Mouse (Mus musculus): ENCODE measurements around the gene Ppp1r14a. TPM values are rescaled to one million over a fixed set of nuclear protein-coding genes. Genes with fewer than 3 reads are reported as not detected.

Ppp1r14a gene
- polyA plus RNA-seq, 1 experiment from 2014 or later = 11.8 TPM

GRCm38 (mm10) chr7:29265636-29266035 lies 23.5 kb upstream of the Ppp1r14a start:
- WGBS = 75% methylated on average over 7 of the region's 7 CpGs
- no peak overlapping the region for H3K27ac ChIP-seq (replicated peaks in 1 of 2; ENCODE audit: control insufficient read depth in 1 of 2, insufficient read depth in 1 of 2, low read depth in 2 of 2, low read length in 2 of 2)
- H3K4me1 ChIP-seq (ENCODE audit: control insufficient read depth in 2 of 2, insufficient read depth in 2 of 2, low read length in 2 of 2) = peaks cover 11 to 16% of the 10 kb centered on the region in 2 experiments; a peak in 3 of 4 replicates
- H3K4me2 ChIP-seq (ENCODE audit: low read length) = no peak overlapping the region
- no peak for ATAC-seq (ENCODE audit: insufficient number of reproducible peaks, insufficient read depth, low FRiP score, low read depth)
- no peak overlapping the region for H3K4me3 ChIP-seq (ENCODE audit: control insufficient read depth in 1 of 2, insufficient read depth in 1 of 2, low read depth in 1 of 2, low read length in 2 of 2)
- no peaks in the 10 kb centered on the region for H3K36me3 ChIP-seq (ENCODE audit: control insufficient read depth, insufficient read depth, low read length)
- no peaks in the 10 kb centered on the region for H3K27me3 ChIP-seq (ENCODE audit: control insufficient read depth, insufficient read depth, low read length)
- H3K9ac ChIP-seq (ENCODE audit: low read length) = no peak overlapping the region
- H3K9me3 ChIP-seq (ENCODE audit: control insufficient read depth, low read length) = no peaks in the 10 kb centered on the region

- H3K27ac ChIP-seq (replicated peaks in 1 of 2; ENCODE audit: control insufficient read depth in 1 of 2, insufficient read depth in 1 of 2, low read depth in 2 of 2, low read length in 2 of 2) = no peak overlapping the region
- H3K4me2 ChIP-seq (ENCODE audit: low read length) = no peak overlapping the region
- ATAC-seq (ENCODE audit: insufficient number of reproducible peaks, insufficient read depth, low FRiP score, low read depth) = no peak
- 76% methylated on average over 4 of the region's 4 CpGs for WGBS
- H3K9ac ChIP-seq (ENCODE audit: low read length) = no peak overlapping the region
- H3K9me3 ChIP-seq (ENCODE audit: control insufficient read depth, low read length) = no peaks in the 10 kb centered on the region
- no peak overlapping the region for H3K4me3 ChIP-seq (ENCODE audit: control insufficient read depth in 1 of 2, insufficient read depth in 1 of 2, low read depth in 1 of 2, low read length in 2 of 2)
- peaks cover 17 to 27% of the 10 kb centered on the region in 2 experiments for H3K4me1 ChIP-seq (ENCODE audit: control insufficient read depth in 2 of 2, insufficient read depth in 2 of 2, low read length in 2 of 2)
- H3K27me3 ChIP-seq (ENCODE audit: control insufficient read depth, insufficient read depth, low read length) = no peaks in the 10 kb centered on the region
- H3K36me3 ChIP-seq (ENCODE audit: control insufficient read depth, insufficient read depth, low read length) = no peaks in the 10 kb centered on the region
Observed at GRCm38 (mm10) chr7:29266931-29267330, 22.2 kb upstream of the Ppp1r14a start.

DNA sequence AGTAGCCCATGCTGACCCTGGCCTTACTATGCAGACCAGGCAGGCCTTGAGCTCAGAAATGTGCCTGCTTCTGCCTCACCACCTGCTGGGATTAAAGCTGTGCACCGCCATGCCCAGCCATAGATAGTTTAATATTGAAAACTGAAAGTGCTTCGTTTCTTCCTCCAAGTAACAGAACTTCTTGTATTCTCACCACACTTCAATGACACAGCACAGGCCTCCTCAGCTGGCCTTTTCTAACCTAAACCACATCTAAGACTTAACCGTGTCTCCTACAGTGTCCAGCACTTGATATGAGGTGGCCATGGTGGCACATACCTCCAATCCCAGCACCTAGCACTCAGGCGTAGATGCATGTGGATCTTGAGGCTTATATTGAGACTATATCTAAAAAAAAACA lies 18.7 kb upstream of the Ppp1r14a start:
- Histone ChIP-seq H3K36me3 (ENCODE audit: control insufficient read depth, insufficient read depth, low read length) (no peaks in the 10 kb centered on the region), H3K4me3 (ENCODE audit: control insufficient read depth in 1 of 2, insufficient read depth in 1 of 2, low read depth in 1 of 2, low read length in 2 of 2) (no peak overlapping the region), H3K9ac (ENCODE audit: low read length) (no peak overlapping the region), H3K27me3 (ENCODE audit: control insufficient read depth, insufficient read depth, low read length) (no peaks in the 10 kb centered on the region), H3K4me1 (ENCODE audit: control insufficient read depth in 2 of 2, insufficient read depth in 2 of 2, low read length in 2 of 2) (peaks cover 14 to 26% of the 10 kb centered on the region in 2 experiments), H3K9me3 (ENCODE audit: control insufficient read depth, low read length) (no peaks in the 10 kb centered on the region), H3K4me2 (ENCODE audit: low read length) (no peak overlapping the region), H3K27ac (replicated peaks in 1 of 2; ENCODE audit: control insufficient read depth in 1 of 2, insufficient read depth in 1 of 2, low read depth in 2 of 2, low read length in 2 of 2) (no peak overlapping the region)
- ATAC-seq (ENCODE audit: insufficient number of reproducible peaks, insufficient read depth, low FRiP score, low read depth) = no peak
- 88% methylated on average over 4 of the region's 4 CpGs for WGBS

- 38% methylated on average over 8 of the region's 8 CpGs for WGBS
- H3K4me1 ChIP-seq (ENCODE audit: control insufficient read depth in 2 of 2, insufficient read depth in 2 of 2, low read length in 2 of 2) = peaks cover 13 to 23% of the 10 kb centered on the region in 2 experiments
- H3K27me3 ChIP-seq (ENCODE audit: control insufficient read depth, insufficient read depth, low read length) = no peaks in the 10 kb centered on the region
- no peaks in the 10 kb centered on the region for H3K9me3 ChIP-seq (ENCODE audit: control insufficient read depth, low read length)
- H3K9ac ChIP-seq (ENCODE audit: low read length) = peak overlapping the region; percentile 52
- peak overlapping the region; percentile 71 to 81 for H3K27ac ChIP-seq (replicated peaks in 1 of 2; ENCODE audit: control insufficient read depth in 1 of 2, insufficient read depth in 1 of 2, low read depth in 2 of 2, low read length in 2 of 2)
- peak; percentile 50; the same call in 1 of the 2 replicates for ATAC-seq (ENCODE audit: insufficient number of reproducible peaks, insufficient read depth, low FRiP score, low read depth)
- H3K36me3 ChIP-seq (ENCODE audit: control insufficient read depth, insufficient read depth, low read length) = no peaks in the 10 kb centered on the region
- peak overlapping the region; percentile 53 for H3K4me2 ChIP-seq (ENCODE audit: low read length)
- H3K4me3 ChIP-seq (ENCODE audit: control insufficient read depth in 1 of 2, insufficient read depth in 1 of 2, low read depth in 1 of 2, low read length in 2 of 2) = no peak overlapping the region
Observed at GRCm38 (mm10) chr7:29271687-29272465, 17.2 kb upstream of the Ppp1r14a start.

GRCm38 (mm10) chr7:29276715-29277114 lies 12.4 kb upstream of the Ppp1r14a start:
- Histone ChIP-seq H3K36me3 (ENCODE audit: control insufficient read depth, insufficient read depth, low read length) (no peaks in the 10 kb centered on the region), H3K27ac (replicated peaks in 1 of 2; ENCODE audit: control insufficient read depth in 1 of 2, insufficient read depth in 1 of 2, low read depth in 2 of 2, low read length in 2 of 2) (0 out of 4 replicates have a peak overlapping the region, but pooled peaks of 1 of the 2 experiments have one; percentile 1), H3K4me1 (ENCODE audit: control insufficient read depth in 2 of 2, insufficient read depth in 2 of 2, low read length in 2 of 2) (peaks cover 14 to 30% of the 10 kb centered on the region in 2 experiments), H3K4me2 (ENCODE audit: low read length) (no peak overlapping the region), H3K9ac (ENCODE audit: low read length) (no peak overlapping the region), H3K27me3 (ENCODE audit: control insufficient read depth, insufficient read depth, low read length) (peaks cover 1% of the 10 kb centered on the region; the same call in 1 of the 2 replicates), H3K4me3 (ENCODE audit: control insufficient read depth in 1 of 2, insufficient read depth in 1 of 2, low read depth in 1 of 2, low read length in 2 of 2) (no peak overlapping the region), H3K9me3 (ENCODE audit: control insufficient read depth, low read length) (no peaks in the 10 kb centered on the region)
- WGBS = 67% methylated on average over 5 of the region's 5 CpGs
- ATAC-seq (ENCODE audit: insufficient number of reproducible peaks, insufficient read depth, low FRiP score, low read depth) = no peak

DNA sequence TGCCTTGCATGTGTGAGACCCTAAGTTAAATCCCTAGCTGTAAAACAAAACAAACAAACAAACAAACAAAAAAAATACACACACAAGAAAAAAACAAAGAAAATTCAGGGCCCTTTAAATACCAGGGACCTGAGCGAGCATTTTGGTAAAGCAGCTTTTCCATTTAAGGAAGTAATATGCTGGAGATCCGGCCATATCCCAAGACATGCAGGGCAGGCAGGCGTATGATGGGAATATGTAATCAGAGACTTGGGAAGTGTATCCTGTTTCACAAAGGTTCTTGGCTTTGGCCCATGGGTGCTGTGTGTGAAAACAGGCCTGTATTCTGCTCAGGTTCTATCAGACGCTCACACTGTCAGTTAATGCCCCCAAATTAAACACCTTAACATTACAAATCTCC lies 11.6 kb upstream of the Ppp1r14a start:
- no peaks in the 10 kb centered on the region for H3K36me3 ChIP-seq (ENCODE audit: control insufficient read depth, insufficient read depth, low read length)
- WGBS = 72% methylated on average over 4 of the region's 4 CpGs
- no peak overlapping the region for H3K9ac ChIP-seq (ENCODE audit: low read length)
- H3K27ac ChIP-seq (replicated peaks in 1 of 2; ENCODE audit: control insufficient read depth in 1 of 2, insufficient read depth in 1 of 2, low read depth in 2 of 2, low read length in 2 of 2) = no peak overlapping the region
- no peaks in the 10 kb centered on the region for H3K9me3 ChIP-seq (ENCODE audit: control insufficient read depth, low read length)
- H3K4me1 ChIP-seq (ENCODE audit: control insufficient read depth in 2 of 2, insufficient read depth in 2 of 2, low read length in 2 of 2) = peaks cover 14 to 26% of the 10 kb centered on the region in 2 experiments
- H3K4me3 ChIP-seq (ENCODE audit: control insufficient read depth in 1 of 2, insufficient read depth in 1 of 2, low read depth in 1 of 2, low read length in 2 of 2) = no peak overlapping the region
- peaks cover 9% of the 10 kb centered on the region; the same call in 1 of the 2 replicates for H3K27me3 ChIP-seq (ENCODE audit: control insufficient read depth, insufficient read depth, low read length)
- H3K4me2 ChIP-seq (ENCODE audit: low read length) = no peak overlapping the region
- ATAC-seq (ENCODE audit: insufficient number of reproducible peaks, insufficient read depth, low FRiP score, low read depth) = no peak

GRCm38 (mm10) chr7:29279261-29279660 lies 9.8 kb upstream of the Ppp1r14a start:
- Histone ChIP-seq H3K27ac (replicated peaks in 1 of 2; ENCODE audit: control insufficient read depth in 1 of 2, insufficient read depth in 1 of 2, low read depth in 2 of 2, low read length in 2 of 2) (peak overlapping the region; percentile 58 to 79; a peak in 2 of 4 replicates), H3K27me3 (ENCODE audit: control insufficient read depth, insufficient read depth, low read length) (peaks cover 12% of the 10 kb centered on the region; the same call in 1 of the 2 replicates), H3K4me2 (ENCODE audit: low read length) (peak overlapping the region; percentile 99; the same call in 1 of the 2 replicates), H3K4me3 (ENCODE audit: control insufficient read depth in 1 of 2, insufficient read depth in 1 of 2, low read depth in 1 of 2, low read length in 2 of 2) (no peak overlapping the region), H3K9ac (ENCODE audit: low read length) (no peak overlapping the region), H3K4me1 (ENCODE audit: control insufficient read depth in 2 of 2, insufficient read depth in 2 of 2, low read length in 2 of 2) (peaks cover 11 to 22% of the 10 kb centered on the region in 2 experiments), H3K9me3 (ENCODE audit: control insufficient read depth, low read length) (no peaks in the 10 kb centered on the region), H3K36me3 (ENCODE audit: control insufficient read depth, insufficient read depth, low read length) (no peaks in the 10 kb centered on the region)
- no peak for ATAC-seq (ENCODE audit: insufficient number of reproducible peaks, insufficient read depth, low FRiP score, low read depth)

All from heart, embryonic 14.5 days (tissue).